8 mouse cellular contexts compared by ENCODE assay signal in the genomic region with DNA sequence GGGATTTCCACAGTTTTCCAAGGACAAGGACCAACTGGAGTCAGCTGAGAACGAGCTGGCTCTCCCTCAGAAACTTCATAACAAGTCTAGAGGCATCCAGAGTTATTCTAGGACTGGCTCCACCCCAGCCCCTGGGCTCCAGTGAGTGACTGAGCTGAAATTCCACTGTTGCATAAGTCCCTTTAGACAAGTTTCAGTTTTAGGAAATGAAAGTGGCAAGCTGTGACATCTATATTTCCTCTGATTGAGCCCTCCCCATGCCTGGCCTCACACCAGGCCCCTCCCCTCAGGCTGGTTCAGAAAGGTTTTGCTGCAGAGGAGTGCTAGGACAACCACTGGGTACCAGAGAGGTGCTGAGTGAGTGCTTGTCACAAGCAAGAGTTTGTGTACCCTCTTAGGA. TPM values are rescaled to one million over a fixed set of nuclear protein-coding genes. Genes with fewer than 3 reads are reported as not detected.
A peak's percentile ranks its signal among the peaks of the same experiment; 100 is the strongest.
DNase-seq lines count a peak whose midpoint lies in the region; ATAC-seq and TF ChIP-seq lines count a peak whose summit lies in the region.

No protein-coding gene starts in this region.

- TF ChIP-seq CTCF in gastrocnemius, adult 2 months (IDR thresholded peaks at IDR 0.05), result no peak

- WGBS in intestine, embryonic 15.5 days, result 12% methylated on average over 1 of the region's 1 CpGs
- WGBS in liver, embryonic 13.5 days (ENCODE audit: insufficient replicate concordance), result 8% methylated on average over 1 of the region's 1 CpGs

- intact Hi-C loops in gastrocnemius, adult 2 months (cut with DNase I), result no loop called here

- no peak overlapping the region for H3K9ac ChIP-seq in intestine, embryonic 15.5 days
- H3K9ac ChIP-seq in liver, embryonic 13.5 days, result no peak overlapping the region

- no peaks in the 10 kb centered on the region for H3K27me3 ChIP-seq in intestine, embryonic 15.5 days (replicated peaks)
- no peaks in the 10 kb centered on the region for H3K27me3 ChIP-seq in liver, embryonic 13.5 days

- H3K4me1 ChIP-seq in intestine, embryonic 15.5 days (replicated peaks), result 0 out of 2 replicates have a peak, but pooled peaks cover 5% of the 10 kb centered on the region
- H3K4me1 ChIP-seq in liver, embryonic 13.5 days (replicated peaks), result no peaks in the 10 kb centered on the region; the same call in 1 of the 2 replicates

- H3K9me3 ChIP-seq in intestine, embryonic 15.5 days, result no peaks in the 10 kb centered on the region
- H3K9me3 ChIP-seq in liver, embryonic 13.5 days (replicated peaks), result no peaks in the 10 kb centered on the region

- peak overlapping the region; percentile 62 for H3K4me3 ChIP-seq in gastrocnemius, adult 2 months
- no peak overlapping the region for H3K4me3 ChIP-seq in intestine, embryonic 15.5 days (replicated peaks)
- H3K4me3 ChIP-seq in liver, embryonic 13.5 days (replicated peaks), result no peak overlapping the region

- peak; percentile 43; the same call in 1 of the 2 replicates for ATAC-seq in intestine, embryonic 15.5 days
- peak; percentile 74 for ATAC-seq in liver, embryonic 13.5 days (ENCODE audit: low read depth)

- peak; percentile 78 to 83 for DNase-seq in B cell, adult 2 months
- DNase-seq in adipocyte (ENCODE audit: low spot score), result peak; percentile 98
- peak; percentile 87 for DNase-seq in gastrocnemius, adult 2 months
- DNase-seq in liver, embryonic 13.5 days, result peak; percentile 9
- peak; percentile 20 to 54 for DNase-seq in right cerebral cortex, adult 2 months (ENCODE audit: low spot score in 2 of 2)
- DNase-seq in embryo, embryonic 9.5 days (ENCODE audit: extremely low spot score), result no peak
- DNase-seq in cerebellum, adult 18-20 months, result no peak

- H3K27ac ChIP-seq in gastrocnemius, adult 2 months, result peak overlapping the region; percentile 89
- no peak overlapping the region for H3K27ac ChIP-seq in intestine, embryonic 15.5 days
- peak overlapping the region; percentile 39; the same call in 1 of the 2 replicates for H3K27ac ChIP-seq in liver, embryonic 13.5 days

- no peak overlapping the region for H3K4me2 ChIP-seq in intestine, embryonic 15.5 days (replicated peaks)
- H3K4me2 ChIP-seq in liver, embryonic 13.5 days, result no peak overlapping the region

- no peaks in the 10 kb centered on the region for H3K36me3 ChIP-seq in intestine, embryonic 15.5 days
- H3K36me3 ChIP-seq in liver, embryonic 13.5 days, result no peaks in the 10 kb centered on the region

RNA-seq across cellular contexts. Expression of gene Tlr2, which starts 21.4 kb away (rescaled TPM):
- under 1 TPM; 0.31 to 0.75 TPM for total RNA-seq in gastrocnemius, adult 2 months (2021)
- 2.8 and 3.2 TPM in 2 replicates for polyA plus RNA-seq in intestine, embryonic 15.5 days (2015; fragmentation: Nextera tagmentation; extraction: Ambion mirVana)
- 2.7 and 3.1 TPM in 2 replicates for polyA plus RNA-seq in liver, embryonic 13.5 days (2015; fragmentation: Nextera tagmentation; extraction: Ambion mirVana)

Comparison
In these comparisons a context has a peak if more than half of its experiments do, and no peak if none do; other contexts are left out.
1. DNase-seq: peak in B cell, adult 2 months (2 of 2), adipocyte (single experiment), gastrocnemius, adult 2 months (single experiment), liver, embryonic 13.5 days (single experiment) and right cerebral cortex, adult 2 months (2 of 2); none in embryo, embryonic 9.5 days (single experiment) and cerebellum, adult 18-20 months (0 of 2).